Mouse (Mus musculus) cerebellum, postnatal 14 days (tissue): ENCODE data around the gene Prl8a8.

Experiments used
- DNase-seq, 2 experiments: peaks; one replicate each; pipeline ENCODE4 v3.0.0; 2021; ENCODE audit warnings: mixed read lengths in 2 of 2

Gene Prl8a8

DNA sequence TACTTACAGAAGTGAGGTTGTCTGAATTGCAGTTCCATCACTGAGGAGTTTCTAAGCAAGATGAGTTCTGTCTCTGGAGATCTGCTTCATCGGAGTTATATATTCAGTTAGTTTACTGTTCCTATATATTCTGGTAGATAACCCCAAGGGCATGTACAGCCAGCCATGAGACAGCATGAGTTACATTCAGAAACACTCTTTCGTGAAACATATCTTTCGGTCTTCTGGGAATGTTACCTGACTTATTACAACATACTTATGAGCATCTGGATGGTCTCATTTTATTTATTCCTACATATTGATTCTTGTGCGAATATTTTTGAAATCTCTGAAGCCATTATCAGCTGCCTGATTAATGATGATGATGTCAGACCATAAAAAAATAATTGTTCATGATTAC is at the start of gene Prl8a8:
TSS of gene Prl8a8 (minus strand) at position 101 of the 400 bp plus-strand sequence.
- no peak for DNase-seq

DNA sequence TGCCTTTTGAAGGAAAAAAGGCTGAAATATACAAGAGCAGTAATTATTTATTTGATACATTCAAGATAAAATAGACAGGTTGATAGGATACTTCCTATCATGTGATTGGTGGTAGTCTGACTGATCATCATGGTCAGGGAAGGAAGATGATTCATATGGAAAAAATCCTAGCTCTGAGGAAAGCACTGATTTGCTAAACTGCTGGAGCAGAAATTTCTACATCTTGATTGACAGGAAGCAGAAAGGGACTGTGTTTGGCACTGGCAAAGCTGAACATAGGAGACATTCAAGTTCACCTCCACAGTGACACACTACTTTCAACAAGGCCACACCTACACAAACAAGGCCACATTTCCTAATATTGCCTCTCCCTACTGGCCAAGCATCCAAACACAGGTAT is 40.3 kb upstream of the Prl8a8 start:
- no peak for DNase-seq

DNA sequence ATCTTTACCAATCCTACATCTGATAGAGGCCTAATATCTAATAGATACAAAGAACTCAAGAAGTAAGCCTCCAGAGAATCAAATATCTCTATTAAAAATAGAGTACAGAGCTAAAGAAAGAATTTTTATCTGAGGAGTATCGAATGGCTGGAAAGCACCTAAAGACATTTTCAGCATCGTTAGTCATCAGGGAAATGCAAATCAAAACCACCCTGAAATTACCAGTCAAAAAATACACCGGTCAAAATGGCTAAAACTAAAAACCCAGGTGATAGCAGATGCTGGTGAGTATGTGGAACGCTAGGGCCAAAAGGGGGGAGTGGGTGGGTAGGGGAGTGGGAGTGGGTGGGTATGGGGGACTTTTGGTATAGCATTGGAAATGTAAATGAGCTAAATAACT is 10.1 kb upstream of the Prl8a8 start:
- DNase-seq = no peak

DNA sequence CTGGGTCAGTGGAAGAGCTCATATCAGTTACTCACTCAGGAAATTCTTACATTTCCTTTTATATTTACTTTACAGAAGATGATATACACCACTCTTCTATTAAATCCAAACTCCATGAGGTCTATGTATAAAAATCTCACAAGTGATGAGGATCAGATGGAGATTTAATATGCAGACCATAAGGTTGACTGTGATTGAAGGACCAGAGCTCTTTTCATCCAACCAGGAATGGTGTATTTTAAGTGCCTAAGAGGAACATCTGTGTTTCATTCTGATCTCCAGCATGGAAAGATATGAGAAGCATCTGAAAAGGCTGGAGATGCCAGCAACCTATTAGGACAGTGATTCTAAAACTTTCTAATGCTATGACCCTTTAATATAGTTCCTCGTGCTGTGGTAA is 5.4 kb downstream of the Prl8a8 start:
- no peak for DNase-seq
